Mouse (Mus musculus): Measurements from ENCODE around the gene R3hdml.
"Not testable (repeated sequence)": the region's sequence is repeated elsewhere in the genome, so short reads cannot be mapped to it uniquely, and the experiment has no call there.

R3hdml gene

GRCm38 (mm10) chr2:163492018-163492417 lies at the start of gene R3hdml:
Gene R3hdml (plus strand): TSS chr2:163492318.
- no peak for DNase-seq (ENCODE audit: low spot score)

- no peak for DNase-seq (ENCODE audit: low spot score)
Observed at GRCm38 (mm10) chr2:163443543-163443942, 48.6 kb upstream of the R3hdml start.

GRCm38 (mm10) chr2:163444017-163444416 lies 48.1 kb upstream of the R3hdml start:
- no peak for DNase-seq (ENCODE audit: low spot score)

GRCm38 (mm10) chr2:163447375-163447774 lies 44.7 kb upstream of the R3hdml start:
- no peak for DNase-seq (ENCODE audit: low spot score)

GRCm38 (mm10) chr2:163449276-163449675 lies 42.8 kb upstream of the R3hdml start:
- no peak for DNase-seq (ENCODE audit: low spot score)

GRCm38 (mm10) chr2:163450668-163451295 lies 41.3 kb upstream of the R3hdml start:
- DNase-seq (ENCODE audit: low spot score) = no peak

- DNase-seq (ENCODE audit: low spot score) = no peak
Observed at GRCm38 (mm10) chr2:163452738-163453137, 39.4 kb upstream of the R3hdml start.

GRCm38 (mm10) chr2:163453378-163453777 lies 38.7 kb upstream of the R3hdml start:
- DNase-seq (ENCODE audit: low spot score) = no peak

GRCm38 (mm10) chr2:163458539-163459265 lies 33.4 kb upstream of the R3hdml start:
- DNase-seq (ENCODE audit: low spot score) = no peak

GRCm38 (mm10) chr2:163459380-163459779 lies 32.7 kb upstream of the R3hdml start:
- DNase-seq (ENCODE audit: low spot score) = no peak

GRCm38 (mm10) chr2:163460622-163461021 lies 31.5 kb upstream of the R3hdml start:
- no peak for DNase-seq (ENCODE audit: low spot score)

GRCm38 (mm10) chr2:163461307-163461706 lies 30.8 kb upstream of the R3hdml start:
- DNase-seq (ENCODE audit: low spot score) = not testable (repeated sequence)

GRCm38 (mm10) chr2:163462386-163462785 lies 29.7 kb upstream of the R3hdml start:
- DNase-seq (ENCODE audit: low spot score) = no peak

- DNase-seq (ENCODE audit: low spot score) = no peak
Observed at GRCm38 (mm10) chr2:163462801-163463200, 29.3 kb upstream of the R3hdml start.

- DNase-seq (ENCODE audit: low spot score) = no peak
Observed at GRCm38 (mm10) chr2:163463251-163463769, 28.8 kb upstream of the R3hdml start.

- no peak for DNase-seq (ENCODE audit: low spot score)
Observed at GRCm38 (mm10) chr2:163463998-163464397, 28.1 kb upstream of the R3hdml start.

- no peak for DNase-seq (ENCODE audit: low spot score)
Observed at GRCm38 (mm10) chr2:163464562-163464961, 27.6 kb upstream of the R3hdml start.

GRCm38 (mm10) chr2:163466771-163467170 lies 25.3 kb upstream of the R3hdml start:
- no peak for DNase-seq (ENCODE audit: low spot score)

GRCm38 (mm10) chr2:163467585-163467984 lies 24.5 kb upstream of the R3hdml start:
- DNase-seq (ENCODE audit: low spot score) = no peak

- no peak for DNase-seq (ENCODE audit: low spot score)
Observed at GRCm38 (mm10) chr2:163468866-163469265, 23.3 kb upstream of the R3hdml start.

GRCm38 (mm10) chr2:163469711-163470110 lies 22.4 kb upstream of the R3hdml start:
- DNase-seq (ENCODE audit: low spot score) = no peak

GRCm38 (mm10) chr2:163471136-163471535 lies 21.0 kb upstream of the R3hdml start:
- DNase-seq (ENCODE audit: low spot score) = no peak

GRCm38 (mm10) chr2:163471710-163472465 lies 20.2 kb upstream of the R3hdml start:
- no peak for DNase-seq (ENCODE audit: low spot score)

All from left cerebral cortex, adult 11 months (tissue).